8 mouse cellular contexts compared by ENCODE assay signal in genomic region chr5:107874561-107875260, GRCm38 (mm10). TPM values are rescaled to one million over a fixed set of nuclear protein-coding genes. Genes with fewer than 3 reads are reported as not detected.
A peak's percentile ranks its signal among the peaks of the same experiment; 100 is the strongest.
DNase-seq lines count a peak whose midpoint lies in the region; ATAC-seq and TF ChIP-seq lines count a peak whose summit lies in the region.

TSS of gene Evi5 (minus strand) at chr5:107875107.

- H3K27ac ChIP-seq in lung, postnatal 0 days (ENCODE audit: low read length) = no peak within 1 kb of the TSS
- H3K27ac ChIP-seq in midbrain, embryonic 11.5 days (ENCODE audit: low read depth, low read length) = no peak within 1 kb of the TSS

- no peak within 1 kb of the TSS for H3K9ac ChIP-seq in lung, postnatal 0 days (replicated peaks; ENCODE audit: low read depth)
- H3K9ac ChIP-seq in midbrain, embryonic 11.5 days (ENCODE audit: low read length) = no peak within 1 kb of the TSS

- 29% methylated on average over 4 of the region's 4 CpGs for WGBS in lung, postnatal 0 days
- WGBS in midbrain, embryonic 11.5 days = 47% methylated on average over 4 of the region's 4 CpGs

- no peaks in the 10 kb centered on the region for H3K36me3 ChIP-seq in lung, postnatal 0 days (ENCODE audit: insufficient read depth, low read length)
- no peaks in the 10 kb centered on the region for H3K36me3 ChIP-seq in midbrain, embryonic 11.5 days (ENCODE audit: control insufficient read depth, insufficient read depth, low read length)

- no peaks in the 10 kb centered on the region for H3K4me1 ChIP-seq in lung, postnatal 0 days (ENCODE audit: insufficient read depth, low read depth, low read length)
- no peaks in the 10 kb centered on the region for H3K4me1 ChIP-seq in midbrain, embryonic 11.5 days (ENCODE audit: control insufficient read depth, insufficient read depth, low read length)

- no peak for TF ChIP-seq CTCF in lung, postnatal 0 days (IDR thresholded peaks at IDR 0.05)

- ATAC-seq in lung, postnatal 0 days = peak; percentile 56; the same call in 1 of the 2 replicates
- ATAC-seq in granulocyte monocyte progenitor cell, adult 5-6 weeks (replicated peaks; ENCODE audit: poor library complexity, severe bottlenecking) = no peak
- ATAC-seq in midbrain, embryonic 11.5 days (ENCODE audit: low FRiP score) = no peak

- TF ChIP-seq EP300 in lung, postnatal 0 days (IDR thresholded peaks at IDR 0.05) = no peak

- DNase-seq in lung, postnatal 0 days (ENCODE audit: low spot score) = peak; percentile 72
- DNase-seq in lung, postnatal 36 days = no peak
- peak; percentile 74 for DNase-seq in c-Kit-positive CD71-positive TER-119-negative erythroid progenitor cells, embryonic 14.5 days (ENCODE audit: low read depth)
- DNase-seq in kidney, postnatal 14 days = peak; percentile 21
- no peak for DNase-seq in midbrain, embryonic 11.5 days (ENCODE audit: low spot score, missing footprints)
- no peak for DNase-seq in cerebellum, postnatal 10 days
- DNase-seq in right cerebral cortex, adult 2 months (ENCODE audit: low spot score in 2 of 2) = no peak

- H3K9me3 ChIP-seq in lung, postnatal 0 days (ENCODE audit: low read length) = no peaks in the 10 kb centered on the region
- H3K9me3 ChIP-seq in midbrain, embryonic 11.5 days (ENCODE audit: control insufficient read depth, low read length) = no peaks in the 10 kb centered on the region

- no peaks in the 10 kb centered on the region for H3K27me3 ChIP-seq in lung, postnatal 0 days (replicated peaks; ENCODE audit: insufficient read depth, low read length)
- no peaks in the 10 kb centered on the region; the same call in 1 of the 2 replicates for H3K27me3 ChIP-seq in midbrain, embryonic 11.5 days (ENCODE audit: control insufficient read depth, insufficient read depth, low read length)

- H3K4me3 ChIP-seq in lung, postnatal 0 days (ENCODE audit: low read depth, low read length) = no peak within 1 kb of the TSS
- no peak within 1 kb of the TSS for H3K4me3 ChIP-seq in midbrain, embryonic 11.5 days (ENCODE audit: low read depth, low read length)

- no peak within 1 kb of the TSS for H3K4me2 ChIP-seq in lung, postnatal 0 days (replicated peaks; ENCODE audit: low read depth, low read length)
- no peak within 1 kb of the TSS for H3K4me2 ChIP-seq in midbrain, embryonic 11.5 days

RNA-seq across cellular contexts. Expression of gene Evi5, which starts in this region (rescaled TPM):
- polyA plus RNA-seq in lung, postnatal 0 days (2015; fragmentation: Nextera tagmentation; extraction: Ambion mirVana) = 74.0 and 78.2 TPM in 2 replicates
- 21.4 and 22.4 TPM in 2 replicates for total RNA-seq in granulocyte monocyte progenitor cell, adult 5-6 weeks (2014; fragmentation: Nextera tagmentation)
- total RNA-seq in granulocyte monocyte progenitor cell, adult 5-6 weeks (2017) = 10.5 and 14.1 TPM in 2 replicates
- 41.3 and 44.2 TPM in 2 replicates for polyA plus RNA-seq in midbrain, embryonic 11.5 days (2014; fragmentation: Nextera tagmentation; extraction: Ambion mirVana)

Comparison
In these comparisons a context has a peak if more than half of its experiments do, and no peak if none do; other contexts are left out.
1. DNase-seq: peak in lung, postnatal 0 days (single experiment), c-Kit-positive CD71-positive TER-119-negative erythroid progenitor cells, embryonic 14.5 days (single experiment) and kidney, postnatal 14 days (single experiment); none in lung, postnatal 36 days (single experiment), midbrain, embryonic 11.5 days (single experiment), cerebellum, postnatal 10 days (0 of 2) and right cerebral cortex, adult 2 months (0 of 2).